Mouse (Mus musculus): ENCODE results near the gene Serpinf2.
A peak's percentile ranks its signal among the peaks of the same experiment; 100 is the strongest.

Gene Serpinf2

DNA sequence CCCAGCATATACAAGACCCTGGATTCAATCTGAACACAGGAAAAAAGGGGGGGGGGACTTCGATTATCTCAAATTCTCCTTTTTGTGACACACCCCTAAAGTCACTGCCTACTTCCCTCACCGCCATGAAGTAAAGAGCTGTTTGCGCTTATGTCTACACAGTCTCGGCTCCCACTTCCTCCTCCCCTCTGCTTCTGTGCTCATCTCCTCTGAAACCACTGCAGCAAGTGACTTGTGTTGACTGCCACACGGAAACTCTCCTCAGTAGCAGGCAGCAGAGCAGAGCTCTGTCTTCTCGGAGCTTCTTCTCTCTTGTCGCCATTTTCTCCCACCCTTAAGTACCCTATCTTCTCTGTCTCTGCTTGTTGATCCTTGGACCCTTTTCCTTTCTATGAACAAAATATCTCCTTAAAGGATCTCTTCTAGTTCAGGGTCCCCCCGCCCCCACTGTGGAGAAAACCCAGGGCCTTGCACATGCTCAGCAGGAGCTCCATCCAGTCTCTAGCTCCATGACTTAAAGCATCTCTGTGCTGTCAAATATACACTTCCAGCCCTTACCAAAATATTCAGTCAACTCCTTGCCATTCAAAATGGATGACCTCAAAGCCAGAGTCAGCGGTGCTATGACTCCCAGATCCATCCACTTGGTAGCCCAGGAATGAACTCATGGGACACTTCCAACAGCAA lies 10.2 kb downstream of the Serpinf2 start:
- no peak for DNase-seq (ENCODE audit: low spot score)

DNA sequence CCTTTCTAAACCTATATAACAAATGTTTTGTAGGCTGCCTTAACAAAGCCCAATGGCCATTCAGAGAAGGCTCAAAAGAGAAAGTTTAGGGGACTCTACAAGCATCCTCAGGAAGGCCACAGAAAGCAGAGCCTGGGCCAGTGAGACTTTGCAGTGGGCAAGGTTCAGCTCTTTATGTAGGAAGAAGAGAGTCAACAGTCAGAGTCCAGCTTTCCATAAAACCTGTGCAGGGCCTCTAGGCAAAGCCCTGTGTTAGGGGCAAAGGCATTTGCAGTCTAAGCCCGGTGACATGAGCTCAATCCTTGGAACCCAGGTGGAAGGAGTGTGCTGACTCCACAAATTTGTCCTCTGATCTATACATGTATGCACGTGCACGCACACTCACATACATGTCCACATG lies 14.9 kb downstream of the Serpinf2 start:
- DNase-seq (ENCODE audit: low spot score): no peak

DNA sequence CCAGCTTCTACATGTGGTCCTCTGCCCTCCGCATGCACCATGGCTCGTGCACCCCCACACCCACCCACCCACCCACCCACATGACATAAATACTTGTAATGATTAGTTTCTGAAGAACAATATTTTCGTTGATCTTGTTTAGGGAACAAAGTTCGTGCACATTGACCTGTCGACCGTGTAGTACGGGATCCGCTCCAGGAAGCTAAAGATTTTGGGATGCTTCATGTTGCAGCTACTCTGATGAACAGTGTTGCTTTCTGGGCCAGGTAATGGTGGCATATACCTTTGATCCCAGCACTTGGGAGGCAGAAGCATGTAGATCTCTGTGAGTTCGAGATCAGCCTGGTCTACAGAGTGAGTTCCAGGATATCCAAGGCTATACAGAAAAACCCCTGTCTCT lies 15.4 kb downstream of the Serpinf2 start:
- no peak for DNase-seq (ENCODE audit: low spot score)

DNA sequence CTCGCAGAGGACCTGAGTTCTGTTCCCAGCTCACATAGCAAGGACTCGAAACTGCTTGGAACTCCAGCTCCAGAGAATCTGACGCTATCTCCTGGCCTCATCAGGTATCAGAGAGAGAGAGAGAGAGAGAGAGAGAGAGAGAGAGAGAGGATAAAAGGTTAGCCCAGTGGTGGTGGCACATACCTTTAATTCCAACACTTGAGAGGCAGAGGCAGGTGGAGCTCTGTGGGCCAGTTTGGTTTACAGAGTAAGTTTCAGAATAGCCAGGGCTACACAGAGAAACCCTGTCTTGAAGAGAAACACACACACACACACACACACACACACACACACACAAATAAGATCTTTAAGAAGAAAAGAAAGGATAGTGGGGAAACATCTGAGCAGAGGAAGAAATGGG lies 16.3 kb downstream of the Serpinf2 start:
- no peak for DNase-seq (ENCODE audit: low spot score)

DNA sequence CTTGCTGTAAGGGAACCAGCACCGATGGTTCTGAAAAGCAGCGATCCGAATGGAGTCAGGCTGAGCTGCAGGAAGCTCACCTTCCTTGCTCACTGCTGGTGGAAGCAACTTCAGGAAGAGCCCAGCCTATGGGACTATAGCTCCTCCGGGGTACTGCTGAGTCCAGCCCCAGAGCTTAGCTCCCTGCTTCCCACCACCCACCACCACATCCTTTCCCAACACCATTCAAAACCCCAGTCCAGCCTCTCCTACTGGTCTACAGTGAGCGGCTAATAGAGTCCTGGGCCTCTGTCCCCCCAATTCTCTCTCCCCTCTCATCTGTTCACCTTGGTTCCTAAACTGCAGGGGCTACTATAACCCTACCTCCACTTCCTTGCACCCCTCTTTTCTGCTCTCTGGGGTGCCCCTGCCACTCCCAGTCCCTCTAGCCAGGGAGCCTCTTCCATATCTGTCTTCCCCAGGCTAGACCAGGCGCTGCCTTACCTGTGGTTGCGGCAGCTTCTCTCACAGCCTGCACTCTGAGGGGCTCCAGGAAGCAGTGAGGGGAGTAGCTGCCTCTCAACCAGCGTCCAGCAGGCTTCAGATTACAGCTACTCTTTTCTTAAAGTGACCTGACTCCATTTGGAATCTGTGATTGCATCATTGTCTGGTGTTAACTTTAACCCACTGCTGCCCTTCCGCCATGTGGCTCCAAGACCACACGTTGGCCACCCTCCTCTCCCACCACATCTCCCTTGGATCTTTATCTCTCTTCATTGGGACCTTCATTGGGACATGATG lies 17.2 kb downstream of the Serpinf2 start, which contains the start of gene Serpinf1:
Serpinf1 (minus strand) TSS at position 689 of the 780 bp plus-strand sequence.
- no peak for DNase-seq (ENCODE audit: low spot score)

DNA sequence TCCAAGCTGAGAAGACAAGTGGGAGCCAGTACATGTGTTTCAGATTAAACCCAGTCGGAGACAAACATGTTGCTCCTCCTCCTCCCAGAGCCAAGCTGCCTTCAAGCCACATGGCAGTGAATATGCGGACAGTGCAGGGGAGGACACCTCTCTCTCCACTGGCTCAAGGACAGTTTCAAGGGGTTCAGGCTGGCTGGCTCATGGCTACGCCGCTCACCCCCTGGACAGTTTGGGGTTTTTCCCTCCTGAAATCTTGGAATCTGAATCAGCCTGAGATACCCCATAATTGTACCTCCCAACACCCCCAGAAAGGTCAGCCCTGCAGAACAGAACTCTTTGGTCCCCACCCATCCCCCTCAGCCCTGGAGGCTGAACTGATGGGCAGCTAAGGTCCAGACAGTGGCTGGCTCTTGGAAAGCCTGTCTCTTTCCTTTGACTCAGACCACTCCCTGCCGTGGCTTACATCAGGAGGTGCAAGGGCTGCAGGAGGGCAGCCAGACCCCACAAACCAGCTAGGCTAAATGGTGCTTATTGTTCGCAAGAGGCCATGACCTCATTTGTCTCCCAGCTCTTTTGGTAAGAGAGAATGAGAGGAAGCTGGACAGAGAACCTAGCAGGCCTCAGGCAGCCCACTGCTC lies 17.9 kb downstream of the Serpinf2 start:
- no peak for DNase-seq (ENCODE audit: low spot score)

DNA sequence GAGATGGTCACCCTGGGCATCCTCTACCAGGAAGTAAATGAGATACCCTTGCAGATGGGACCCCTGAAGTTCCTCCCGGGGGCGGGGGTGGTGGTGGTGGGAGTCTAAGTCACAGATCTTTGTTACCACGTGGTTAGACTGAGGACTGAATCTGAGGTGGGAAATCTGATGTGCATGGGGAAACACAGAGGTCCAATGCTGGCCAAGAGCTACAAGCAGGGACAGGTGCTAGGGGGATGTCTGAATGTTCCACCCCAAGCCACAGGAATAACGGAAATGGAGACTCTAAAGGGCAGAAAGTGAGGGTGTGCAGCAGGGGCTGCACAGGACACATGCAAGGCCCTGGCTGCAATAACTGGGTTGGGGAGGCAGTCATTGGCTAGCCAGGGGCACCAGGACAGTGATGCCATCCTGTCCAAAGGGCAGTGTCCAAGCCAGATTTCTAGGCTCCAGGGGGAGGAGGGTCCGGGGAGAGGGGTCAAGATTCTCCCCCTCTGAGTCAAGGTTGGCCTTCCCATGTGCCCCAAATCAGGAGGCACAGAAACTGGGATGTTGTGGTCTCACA lies 18.5 kb downstream of the Serpinf2 start:
- DNase-seq (ENCODE audit: low spot score): no peak

DNA sequence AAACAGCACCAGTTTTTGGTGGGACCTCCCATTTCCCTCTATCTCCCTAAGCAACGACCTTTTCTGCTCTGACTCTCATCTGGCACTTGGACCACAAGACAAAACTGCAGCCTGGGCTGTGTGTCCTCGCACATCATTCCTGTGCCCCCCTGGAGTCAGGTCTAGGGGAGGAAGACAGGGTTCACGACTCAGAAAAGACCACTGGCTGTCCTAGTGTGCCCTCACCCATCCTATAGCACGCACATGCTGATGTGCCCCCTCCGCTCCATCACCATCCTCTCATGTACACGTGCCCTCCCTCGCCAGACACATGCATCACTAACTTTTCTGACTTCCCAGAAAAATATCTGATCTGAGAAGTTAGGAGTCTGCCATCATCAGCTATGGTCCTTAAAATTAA lies 19.4 kb downstream of the Serpinf2 start:
- no peak for DNase-seq (ENCODE audit: low spot score)

DNA sequence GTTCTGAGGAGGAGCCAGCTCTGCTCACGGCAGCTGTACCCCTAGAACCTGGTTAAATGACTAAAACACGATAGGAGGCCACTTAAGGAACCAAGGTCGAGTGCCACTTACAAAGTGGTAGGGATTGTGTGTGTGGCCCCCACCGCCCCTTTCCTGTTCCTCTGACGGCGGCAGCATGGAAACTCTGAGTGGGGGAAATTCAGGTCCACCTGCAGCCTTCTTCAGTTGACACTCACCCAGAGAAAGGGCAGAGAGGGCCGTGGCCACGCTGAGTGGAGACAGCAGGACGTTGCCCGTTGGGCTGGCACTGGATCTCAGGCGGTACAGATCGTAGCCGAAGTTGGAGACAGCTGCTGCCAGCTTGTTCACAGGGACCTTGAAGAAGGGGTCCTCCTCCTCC lies 23.4 kb downstream of the Serpinf2 start:
- DNase-seq (ENCODE audit: low spot score): no peak

DNA sequence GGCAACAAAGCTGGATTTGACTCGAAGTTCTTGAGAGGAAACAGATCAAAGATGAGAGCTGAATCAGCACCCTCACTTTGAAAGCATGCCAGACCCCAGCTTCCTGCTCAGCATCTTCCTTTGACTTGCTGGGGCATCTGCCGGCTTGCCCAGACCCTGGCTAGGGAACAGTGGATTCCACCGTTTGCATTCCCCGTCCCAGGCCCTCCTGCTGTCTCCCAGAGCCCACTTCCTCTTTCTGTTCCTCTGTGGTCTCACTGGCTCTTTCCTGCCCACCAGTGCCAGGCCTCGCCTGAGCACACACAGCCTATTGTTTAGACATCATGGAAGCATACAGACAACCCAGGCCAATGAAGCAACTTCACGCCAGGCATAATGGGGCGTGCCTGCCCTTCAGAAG lies 24.3 kb downstream of the Serpinf2 start:
- DNase-seq (ENCODE audit: low spot score): no peak

DNA sequence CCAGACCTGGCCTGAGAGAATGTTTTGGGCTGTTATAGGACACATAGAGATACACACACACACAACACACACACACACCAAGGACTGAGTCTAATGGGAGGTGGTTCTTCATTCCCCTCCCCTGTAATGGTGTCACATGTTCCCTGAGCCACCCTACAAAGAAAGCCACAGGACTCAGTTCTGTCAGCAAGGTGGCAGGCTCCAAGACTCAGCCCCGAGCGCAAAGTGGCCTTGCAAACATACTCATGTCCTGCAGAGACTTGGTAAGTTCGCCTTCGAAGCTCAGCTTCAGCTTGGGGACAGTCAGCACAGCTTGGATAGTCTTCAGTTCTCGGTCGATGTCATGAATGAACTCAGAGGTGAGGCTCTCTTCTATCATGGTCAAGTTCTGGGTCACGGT lies 28.8 kb downstream of the Serpinf2 start:
- no peak for DNase-seq (ENCODE audit: low spot score)

DNA sequence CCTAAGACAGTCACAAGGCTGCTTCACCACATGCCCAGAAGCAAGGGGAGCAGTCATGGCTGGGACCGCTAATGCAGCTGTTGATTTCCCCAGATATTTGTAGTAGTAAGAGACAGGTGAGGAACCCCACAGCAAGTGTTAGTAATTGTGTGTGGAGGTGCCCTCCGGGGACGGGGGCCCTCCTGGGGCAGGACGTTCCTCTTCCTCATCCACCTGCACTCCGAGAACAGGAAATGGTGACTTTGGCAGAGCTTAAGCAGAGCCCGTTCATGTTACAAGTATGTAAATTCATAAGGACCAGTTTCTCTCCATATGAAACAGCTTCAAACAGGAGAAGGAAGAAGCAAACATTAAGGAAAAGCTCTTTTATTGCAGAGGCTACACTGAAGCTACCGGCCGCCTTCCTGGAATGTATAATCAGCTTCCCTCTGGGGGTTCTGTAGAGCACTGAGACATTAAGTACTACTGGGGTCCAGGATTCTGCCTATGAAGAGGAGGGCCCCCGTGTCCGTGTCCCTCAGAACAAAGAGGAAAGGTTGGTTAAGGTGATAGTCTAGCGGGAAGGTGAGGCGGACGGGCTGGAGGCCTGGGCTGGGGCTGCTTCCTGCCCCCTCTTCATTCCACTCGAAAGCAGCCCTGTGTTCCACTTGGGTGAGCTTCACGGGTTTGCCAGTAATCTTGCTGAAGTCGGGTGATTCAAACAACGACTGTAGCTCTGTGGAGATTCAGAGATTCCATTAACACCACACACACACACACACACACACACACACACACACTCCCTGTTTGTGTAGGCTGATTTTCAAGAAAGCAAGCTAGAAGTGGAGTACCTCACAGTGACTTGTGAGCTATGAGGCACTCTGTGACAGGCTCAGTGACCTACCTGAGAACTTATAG lies 29.5 kb downstream of the Serpinf2 start:
- DNase-seq (ENCODE audit: low spot score): no peak

DNA sequence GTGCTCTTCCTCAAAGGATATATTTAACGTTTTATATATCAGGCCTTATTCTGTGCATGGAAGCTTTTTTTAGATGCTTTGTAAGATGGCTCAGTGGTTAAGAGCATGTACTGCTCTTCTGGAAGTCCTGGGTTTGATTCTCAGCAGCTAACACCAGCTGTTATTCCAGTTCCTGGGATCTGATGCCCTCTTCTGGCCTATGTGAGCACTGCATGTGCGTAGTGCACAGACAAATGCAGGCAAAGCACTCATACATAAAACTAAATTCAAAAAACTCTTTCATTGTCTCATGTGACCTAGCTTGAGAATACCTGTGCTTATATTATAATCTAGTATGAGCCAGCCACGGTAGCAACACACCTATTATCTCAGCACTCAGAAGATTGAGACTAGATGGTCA lies 32.5 kb downstream of the Serpinf2 start:
- no peak for DNase-seq (ENCODE audit: low spot score)

DNA sequence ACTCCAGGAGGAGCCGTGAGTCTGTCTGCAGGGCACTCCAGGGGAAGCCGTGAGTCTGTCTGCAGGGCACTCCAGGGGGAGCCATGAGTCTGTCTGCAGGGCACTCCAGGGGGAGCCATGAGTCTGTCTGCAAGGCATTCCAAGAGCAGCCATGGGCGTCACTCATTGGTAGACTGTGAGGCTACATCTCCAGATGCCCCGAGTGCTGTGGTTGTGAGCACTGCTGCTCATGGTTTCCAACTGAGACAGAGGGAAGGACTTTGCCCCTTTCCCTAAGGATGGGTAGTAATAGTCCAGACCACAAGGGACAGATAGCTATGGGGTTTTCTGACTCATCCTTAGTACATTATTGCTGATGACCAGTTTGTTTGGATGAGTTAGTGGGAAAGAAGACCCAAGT lies 33.3 kb downstream of the Serpinf2 start:
- DNase-seq (ENCODE audit: low spot score): no peak

DNA sequence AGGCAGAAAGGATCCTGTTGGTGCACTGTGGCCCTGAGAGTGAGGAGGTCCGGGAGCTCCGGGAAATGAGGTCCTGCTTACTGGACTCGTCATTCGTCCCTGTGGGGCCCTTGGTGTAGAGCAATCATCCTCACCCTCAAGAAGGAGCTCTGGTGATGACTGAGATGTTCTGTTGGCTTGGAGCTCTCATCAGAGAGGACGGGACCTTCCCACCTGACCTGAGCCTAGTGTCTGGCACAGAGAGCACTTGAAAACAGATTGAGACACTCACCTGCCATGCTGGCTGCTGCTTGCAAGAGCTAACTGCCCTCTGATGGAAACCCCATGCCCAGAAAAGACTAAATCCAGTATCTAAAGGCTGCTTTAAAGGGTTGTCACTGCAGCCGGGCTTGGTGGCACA lies 34.6 kb downstream of the Serpinf2 start:
- no peak for DNase-seq (ENCODE audit: low spot score)

DNA sequence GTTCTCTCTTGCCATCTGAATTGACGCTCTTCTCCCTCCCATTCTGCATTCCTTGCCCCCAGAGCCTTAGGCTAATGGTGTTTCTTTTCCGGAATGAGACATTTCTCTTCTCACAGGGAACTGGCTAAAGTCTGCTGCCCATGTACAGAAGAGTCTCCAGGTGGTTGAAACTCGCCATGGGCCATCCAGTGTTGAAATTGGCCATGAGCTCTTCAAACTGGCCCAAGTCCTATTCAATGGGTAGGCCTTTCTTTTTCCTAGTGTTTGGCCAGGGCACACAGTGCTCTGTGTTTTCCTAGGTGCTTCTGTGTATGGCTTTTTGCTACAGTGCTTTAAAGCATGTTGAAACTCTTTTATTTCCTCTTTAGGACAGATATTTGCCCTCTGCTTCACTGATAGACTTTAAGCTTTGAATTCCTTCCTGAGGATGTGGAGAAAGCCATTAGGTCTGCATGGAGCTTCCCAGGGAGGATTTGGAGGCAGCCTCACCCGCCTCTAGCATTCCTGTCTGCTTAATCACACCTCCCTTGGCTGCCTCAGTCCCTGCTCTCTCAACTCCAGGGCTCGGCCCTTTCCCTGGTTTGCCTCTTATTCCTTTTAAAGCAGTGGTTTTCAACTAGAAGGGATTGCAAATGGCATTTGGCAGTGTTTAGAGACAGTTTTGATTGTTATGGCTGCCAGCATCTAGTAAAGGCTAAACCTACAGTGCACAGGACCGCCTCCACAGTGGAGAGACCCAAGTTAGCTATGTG lies 35.9 kb downstream of the Serpinf2 start:
- DNase-seq (ENCODE audit: low spot score): no peak

DNA sequence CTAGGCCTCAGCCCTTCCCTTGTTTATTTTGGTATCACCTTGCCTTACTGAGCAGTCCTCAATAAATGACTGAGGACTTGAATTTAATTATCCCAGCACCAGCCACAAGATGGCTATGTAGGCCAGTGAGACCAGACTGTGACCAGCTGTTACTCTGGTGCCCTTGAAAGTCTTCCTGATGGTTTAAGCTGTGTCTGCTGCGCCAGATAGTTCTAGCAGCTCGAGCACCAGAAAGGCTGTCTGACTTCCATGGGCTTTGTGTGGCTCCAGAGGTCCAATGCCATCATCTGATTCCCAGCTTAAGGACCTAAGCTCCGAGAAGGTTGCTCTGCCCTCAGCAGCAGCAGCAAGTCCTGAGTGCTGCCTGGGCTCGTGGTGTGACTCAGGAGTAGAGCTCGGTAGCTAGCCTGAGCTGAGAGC lies 37.1 kb downstream of the Serpinf2 start:
- DNase-seq (ENCODE audit: low spot score): peak; percentile 39

DNA sequence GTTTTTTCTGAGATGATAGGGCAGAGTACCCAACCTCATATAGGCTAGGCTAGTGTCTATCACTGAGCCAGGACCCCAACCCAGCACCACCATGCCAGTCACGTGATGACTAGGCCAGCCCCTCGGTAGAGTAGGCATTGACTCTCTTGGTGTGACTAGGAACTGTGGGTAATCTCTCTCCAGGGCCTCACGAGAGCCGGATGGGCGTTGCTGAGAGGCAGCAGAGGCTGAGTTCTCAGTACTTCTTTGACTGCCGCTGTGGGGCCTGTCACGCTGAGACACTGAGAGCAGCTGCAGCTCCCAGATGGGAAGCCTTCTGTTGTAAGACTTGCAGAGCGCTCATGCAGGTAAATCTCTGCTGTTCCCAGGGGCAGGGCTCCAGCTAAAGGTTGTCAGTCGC lies 39.3 kb downstream of the Serpinf2 start:
- no peak for DNase-seq (ENCODE audit: low spot score)

DNA sequence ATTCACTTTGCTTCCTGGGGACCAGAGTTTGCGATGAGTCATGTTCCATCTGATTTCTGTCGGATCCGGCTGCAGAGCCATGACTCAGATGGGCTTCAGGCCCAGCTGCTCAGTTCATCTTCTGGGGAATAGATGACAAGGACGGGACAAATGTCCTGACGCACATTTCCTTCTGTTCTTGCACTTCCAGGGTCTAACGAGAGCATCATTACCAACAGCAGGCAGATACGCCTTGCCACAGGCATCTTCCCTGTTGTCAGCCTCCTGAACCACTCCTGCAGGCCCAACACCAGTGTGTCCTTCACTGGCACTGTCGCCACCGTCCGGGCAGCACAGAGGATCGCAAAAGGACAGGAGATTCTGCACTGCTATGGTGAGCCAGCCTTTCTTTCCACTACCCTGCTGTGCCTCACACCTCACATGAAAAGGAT lies 40.0 kb downstream of the Serpinf2 start:
- no peak for DNase-seq (ENCODE audit: low spot score)

DNA sequence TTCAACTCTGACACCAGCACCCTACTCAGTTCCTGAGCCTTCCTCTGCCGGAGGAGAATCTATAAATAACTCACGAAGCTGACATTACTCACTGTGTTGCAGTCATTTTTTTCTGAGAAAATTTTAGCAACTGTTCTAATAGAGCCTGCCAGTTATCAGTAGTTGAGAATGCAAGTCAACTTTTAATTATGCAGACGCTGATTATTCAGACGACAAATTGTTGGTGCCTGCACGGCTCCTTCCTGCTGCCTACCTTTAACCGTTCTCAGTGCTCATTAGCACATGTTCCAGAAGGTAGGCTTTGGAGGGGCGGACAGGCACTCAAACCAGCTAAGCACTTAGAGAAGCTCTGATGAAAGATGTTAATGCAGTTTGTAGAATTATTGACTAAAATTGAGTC lies 41.9 kb downstream of the Serpinf2 start:
- no peak for DNase-seq (ENCODE audit: low spot score)

DNA sequence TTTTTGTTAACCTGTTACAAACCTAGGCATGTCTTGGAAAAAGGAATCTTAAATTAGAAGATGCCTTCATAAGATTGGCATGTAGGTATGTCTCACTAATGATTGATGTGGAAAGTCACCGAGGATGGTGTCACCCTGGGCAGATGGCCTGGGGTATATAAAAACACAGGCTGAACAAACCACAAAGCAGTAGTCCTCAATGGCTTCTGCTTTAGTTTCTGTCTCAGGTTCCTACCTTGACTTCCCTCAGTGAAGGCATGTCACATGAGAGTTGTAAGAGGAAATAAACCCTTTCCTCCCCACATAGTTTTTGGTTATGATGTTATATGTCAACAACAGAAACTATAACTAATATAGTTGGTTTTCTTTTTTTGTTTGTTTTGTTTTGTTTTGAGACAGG lies 43.8 kb downstream of the Serpinf2 start:
- DNase-seq (ENCODE audit: low spot score): no peak
